Mouse (Mus musculus) heart, adult 2 months (tissue): Measurements from ENCODE around the gene Mef2d.

Experiments used
- CTCF ChIP-seq: fragments of 200-600 bp; IDR thresholded peaks from 2 replicates; pipeline ENCODE4 v1.8.1; 2022; ENCODE audit warnings: antibody characterized with exemption, mild to moderate bottlenecking, moderate library complexity
- EP300 ChIP-seq: fragments of 200-500 bp; IDR thresholded peaks from 2 replicates; pipeline ENCODE4 v1.6.1; 2011; ENCODE audit warnings: low read depth, low read length, control low read depth; ENCODE audit not compliant: insufficient read depth

DNA sequence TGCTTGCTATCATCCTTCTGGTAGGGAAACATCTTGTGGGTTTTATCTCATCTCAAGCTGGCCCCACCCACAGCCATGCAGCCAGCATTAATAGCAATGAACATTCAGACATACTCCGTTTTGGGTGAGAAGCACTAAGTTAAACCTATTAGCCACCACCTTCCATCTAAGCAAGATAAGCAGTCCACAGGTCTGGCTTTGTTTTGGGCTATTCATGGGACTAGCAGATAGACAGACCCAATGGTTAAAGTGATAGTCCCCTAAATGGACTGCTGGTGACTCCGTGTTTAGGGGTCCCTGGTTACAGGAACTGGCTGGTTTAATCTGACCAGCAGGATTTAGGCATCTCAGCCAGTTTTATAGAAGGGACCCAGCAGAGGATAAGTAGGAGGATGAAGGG, 70.8 kb downstream of the Mef2d start:
- TF ChIP-seq EP300 (no peak), CTCF (no peak)
